In the genomic region with DNA sequence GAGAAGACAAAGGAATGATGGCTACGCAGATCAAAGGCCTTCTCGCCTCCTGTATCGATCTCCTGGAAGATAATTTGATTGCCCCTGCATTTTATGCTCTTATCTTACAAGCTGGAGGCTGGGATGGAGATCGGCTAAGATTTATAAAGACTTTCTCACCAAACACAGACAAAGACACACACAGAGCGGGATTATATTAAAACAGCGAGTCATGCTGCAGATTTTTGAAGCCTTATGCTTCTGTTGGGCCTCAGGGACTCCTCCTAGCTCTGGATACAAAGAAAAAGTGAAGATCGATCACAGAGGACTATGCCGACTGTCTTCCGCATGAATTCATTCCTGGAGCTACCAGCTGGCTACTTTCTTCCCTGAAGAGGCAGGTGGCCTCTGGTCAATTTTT, we compare ENCODE assay signal across 24 mouse cellular contexts. TPM values are rescaled to one million over a fixed set of nuclear protein-coding genes. Genes with fewer than 3 reads are reported as not detected.
DNase-seq lines count a peak whose midpoint lies in the region; ATAC-seq and TF ChIP-seq lines count a peak whose summit lies in the region.
"Had no signal": no experiment of that assay in that cellular context is flagged by ENCODE, and none has a peak within 500 bp of the region (broad histone marks: within the 10 kb centered on the region; RNA-seq: fewer than 3 reads in every experiment).

No protein-coding gene starts in this region.

- H3K27ac ChIP-seq in forebrain, embryonic 10.5 days = 0 out of 2 replicates have a peak overlapping the region, but pooled peaks have one; percentile 25
- no peak overlapping the region for H3K27ac ChIP-seq in forebrain, embryonic 16.5 days (ENCODE audit: low read length)
- peak overlapping the region; percentile 77 for H3K27ac ChIP-seq in hindbrain, embryonic 14.5 days
- H3K27ac ChIP-seq in midbrain, embryonic 13.5 days = peak overlapping the region; percentile 79
- H3K27ac ChIP-seq in neural tube, embryonic 15.5 days (replicated peaks) = peak overlapping the region; percentile 63
- H3K27ac ChIP-seq in liver, postnatal 0 days (ENCODE audit: low read depth) = no peak overlapping the region
- H3K27ac ChIP-seq: embryonic facial prominence, embryonic 13.5 days; heart, adult 2 months; intestine, embryonic 15.5 days; kidney, embryonic 15.5 days; limb, embryonic 13.5 days; liver, embryonic 15.5 days; stomach, embryonic 15.5 days had no signal

- 0 out of 2 replicates have a peak, but pooled peaks cover 5% of the 10 kb centered on the region for H3K4me1 ChIP-seq in forebrain, embryonic 10.5 days
- no peaks in the 10 kb centered on the region for H3K4me1 ChIP-seq in forebrain, embryonic 16.5 days (replicated peaks; ENCODE audit: control insufficient read depth, insufficient read depth, low read length)
- H3K4me1 ChIP-seq in hindbrain, embryonic 14.5 days (replicated peaks; ENCODE audit: control insufficient read depth, insufficient read depth, low read length) = 0 out of 2 replicates have a peak, but pooled peaks cover 3% of the 10 kb centered on the region
- H3K4me1 ChIP-seq in midbrain, embryonic 13.5 days (replicated peaks) = 0 out of 2 replicates have a peak, but pooled peaks cover 5% of the 10 kb centered on the region
- H3K4me1 ChIP-seq in neural tube, embryonic 15.5 days = no peaks in the 10 kb centered on the region
- H3K4me1 ChIP-seq in liver, postnatal 0 days (ENCODE audit: insufficient read depth) = no peaks in the 10 kb centered on the region
- H3K4me1 ChIP-seq: embryonic facial prominence, embryonic 13.5 days; intestine, embryonic 15.5 days; kidney, embryonic 15.5 days; limb, embryonic 13.5 days; liver, embryonic 15.5 days; stomach, embryonic 15.5 days had no signal

- DNase-seq in forebrain, embryonic 10.5 days (ENCODE audit: extremely low spot score, low spot score) = no peak
- no peak for DNase-seq in hindbrain, embryonic 14.5 days (ENCODE audit: low spot score)
- no peak for DNase-seq in liver
- no peak for DNase-seq in lung, postnatal 25 days (ENCODE audit: low spot score)
- no peak for DNase-seq in liver, postnatal 0 days
- DNase-seq: adrenal gland, adult 8-10 months; cerebellum, postnatal 10 days; gastrocnemius, postnatal 25 days; heart, adult 2 months; heart, postnatal 36 days; kidney, postnatal 4 days; layer of hippocampus, adult 9-11 months; thymus, adult 18-20 months had no signal

- no peak overlapping the region for H3K4me3 ChIP-seq in forebrain, embryonic 10.5 days
- no peak overlapping the region for H3K4me3 ChIP-seq in forebrain, embryonic 16.5 days (replicated peaks; ENCODE audit: low read length)
- no peak overlapping the region for H3K4me3 ChIP-seq in hindbrain, embryonic 14.5 days (replicated peaks; ENCODE audit: low read length)
- no peak overlapping the region for H3K4me3 ChIP-seq in midbrain, embryonic 13.5 days (replicated peaks)
- no peak overlapping the region for H3K4me3 ChIP-seq in neural tube, embryonic 15.5 days (replicated peaks)
- H3K4me3 ChIP-seq in liver, postnatal 0 days (ENCODE audit: low read depth, low read length) = no peak overlapping the region
- H3K4me3 ChIP-seq: embryonic facial prominence, embryonic 13.5 days; heart, adult 2 months; intestine, embryonic 15.5 days; kidney, embryonic 15.5 days; limb, embryonic 13.5 days; liver, embryonic 15.5 days; stomach, embryonic 15.5 days had no signal

- H3K4me2 ChIP-seq in forebrain, embryonic 16.5 days (ENCODE audit: low read length) = no peak overlapping the region
- H3K4me2 ChIP-seq in hindbrain, embryonic 14.5 days (replicated peaks) = no peak overlapping the region
- H3K4me2 ChIP-seq in midbrain, embryonic 13.5 days (replicated peaks) = no peak overlapping the region
- H3K4me2 ChIP-seq in neural tube, embryonic 15.5 days = no peak overlapping the region
- no peak overlapping the region for H3K4me2 ChIP-seq in liver, postnatal 0 days (ENCODE audit: low read depth, low read length)
- H3K4me2 ChIP-seq: embryonic facial prominence, embryonic 13.5 days; intestine, embryonic 15.5 days; kidney, embryonic 15.5 days; limb, embryonic 13.5 days; liver, embryonic 15.5 days; stomach, embryonic 15.5 days had no signal

- no peaks in the 10 kb centered on the region for H3K27me3 ChIP-seq in forebrain, embryonic 10.5 days (ENCODE audit: poor library complexity, severe bottlenecking)
- H3K27me3 ChIP-seq in forebrain, embryonic 16.5 days (replicated peaks; ENCODE audit: control insufficient read depth, insufficient read depth, low read length) = no peaks in the 10 kb centered on the region
- no peaks in the 10 kb centered on the region for H3K27me3 ChIP-seq in hindbrain, embryonic 14.5 days (ENCODE audit: control insufficient read depth, insufficient read depth, low read length)
- H3K27me3 ChIP-seq in midbrain, embryonic 13.5 days = no peaks in the 10 kb centered on the region
- H3K27me3 ChIP-seq in neural tube, embryonic 15.5 days (replicated peaks) = no peaks in the 10 kb centered on the region
- no peaks in the 10 kb centered on the region for H3K27me3 ChIP-seq in liver, postnatal 0 days (ENCODE audit: insufficient read depth, low read length)
- H3K27me3 ChIP-seq: embryonic facial prominence, embryonic 13.5 days; intestine, embryonic 15.5 days; kidney, embryonic 15.5 days; limb, embryonic 13.5 days; Patski; stomach, embryonic 15.5 days had no signal

- TF ChIP-seq CTCF in liver, postnatal 0 days (IDR thresholded peaks at IDR 0.05; ENCODE audit: low read depth) = no peak

- ATAC-seq in forebrain, embryonic 16.5 days = no peak
- ATAC-seq in hindbrain, embryonic 14.5 days (ENCODE audit: low FRiP score) = no peak
- ATAC-seq in midbrain, embryonic 13.5 days = no peak
- no peak for ATAC-seq in neural tube, embryonic 15.5 days (ENCODE audit: low FRiP score)
- no peak for ATAC-seq in liver, postnatal 0 days
- ATAC-seq: intestine, embryonic 15.5 days; lung, postnatal 0 days; Patski had no signal

- H3K36me3 ChIP-seq in forebrain, embryonic 10.5 days (replicated peaks) = peaks cover 30% of the 10 kb centered on the region
- peaks cover 17% of the 10 kb centered on the region for H3K36me3 ChIP-seq in forebrain, embryonic 16.5 days (ENCODE audit: control insufficient read depth, insufficient read depth)
- peaks cover 43% of the 10 kb centered on the region for H3K36me3 ChIP-seq in hindbrain, embryonic 14.5 days (replicated peaks; ENCODE audit: control insufficient read depth, insufficient read depth)
- H3K36me3 ChIP-seq in midbrain, embryonic 13.5 days = peaks cover 45% of the 10 kb centered on the region
- H3K36me3 ChIP-seq in neural tube, embryonic 15.5 days = peaks cover 36% of the 10 kb centered on the region
- peaks cover 8% of the 10 kb centered on the region for H3K36me3 ChIP-seq in liver, postnatal 0 days (replicated peaks; ENCODE audit: insufficient read depth, low read length)

- 80% methylated on average over 9 of the region's 9 CpGs for WGBS in forebrain, embryonic 10.5 days
- WGBS in forebrain, embryonic 16.5 days = 70% methylated on average over 9 of the region's 9 CpGs
- WGBS in hindbrain, embryonic 14.5 days = 39% methylated on average over 9 of the region's 9 CpGs
- WGBS in midbrain, embryonic 13.5 days = 49% methylated on average over 9 of the region's 9 CpGs
- WGBS in neural tube, embryonic 15.5 days = 63% methylated on average over 9 of the region's 9 CpGs
- WGBS in liver, postnatal 0 days (ENCODE audit: insufficient replicate concordance) = 85% methylated on average over 9 of the region's 9 CpGs

- H3K9ac ChIP-seq in forebrain, embryonic 16.5 days (replicated peaks; ENCODE audit: low read depth, low read length) = no peak overlapping the region
- 0 out of 2 replicates have a peak overlapping the region, but pooled peaks have one; percentile 9 for H3K9ac ChIP-seq in hindbrain, embryonic 14.5 days
- H3K9ac ChIP-seq in midbrain, embryonic 13.5 days (replicated peaks) = no peak overlapping the region
- no peak overlapping the region for H3K9ac ChIP-seq in neural tube, embryonic 15.5 days (replicated peaks)
- H3K9ac ChIP-seq in liver, postnatal 0 days (replicated peaks) = no peak overlapping the region
- H3K9ac ChIP-seq: embryonic facial prominence, embryonic 13.5 days; intestine, embryonic 15.5 days; kidney, embryonic 15.5 days; limb, embryonic 13.5 days; liver, embryonic 15.5 days; stomach, embryonic 15.5 days had no signal

- no peaks in the 10 kb centered on the region for H3K9me3 ChIP-seq in forebrain, embryonic 10.5 days
- no peaks in the 10 kb centered on the region for H3K9me3 ChIP-seq in forebrain, embryonic 16.5 days (ENCODE audit: control insufficient read depth, low read length)
- H3K9me3 ChIP-seq in hindbrain, embryonic 14.5 days (ENCODE audit: control insufficient read depth, low read length) = no peaks in the 10 kb centered on the region
- no peaks in the 10 kb centered on the region for H3K9me3 ChIP-seq in midbrain, embryonic 13.5 days
- no peaks in the 10 kb centered on the region for H3K9me3 ChIP-seq in neural tube, embryonic 15.5 days (replicated peaks)
- no peaks in the 10 kb centered on the region for H3K9me3 ChIP-seq in liver, postnatal 0 days (ENCODE audit: low read length)
- H3K9me3 ChIP-seq: embryonic facial prominence, embryonic 13.5 days; intestine, embryonic 15.5 days; kidney, embryonic 15.5 days; limb, embryonic 13.5 days; liver, embryonic 15.5 days; stomach, embryonic 15.5 days had no signal

- TF ChIP-seq EP300 in liver, postnatal 0 days (IDR thresholded peaks at IDR 0.05; ENCODE audit: low read depth) = no peak

RNA-seq across cellular contexts. Expression of gene Nt5c2, which starts 14.8 kb away (rescaled TPM):
- polyA plus RNA-seq in forebrain, embryonic 10.5 days (2016; fragmentation: Nextera tagmentation; extraction: Ambion mirVana) = 70.5 and 71.1 TPM in 2 replicates
- 76.8 and 81.4 TPM in 2 replicates for polyA plus RNA-seq in forebrain, embryonic 16.5 days (2015; fragmentation: Nextera tagmentation; extraction: Ambion mirVana)
- polyA plus RNA-seq in hindbrain, embryonic 14.5 days (2014; fragmentation: Nextera tagmentation; extraction: Ambion mirVana) = 84.9 and 93.8 TPM in 2 replicates
- polyA plus RNA-seq in midbrain, embryonic 13.5 days (2015; fragmentation: Nextera tagmentation; extraction: Ambion mirVana) = 96.0 and 97.2 TPM in 2 replicates
- polyA plus RNA-seq in neural tube, embryonic 15.5 days (2015; fragmentation: Nextera tagmentation; extraction: Ambion mirVana) = 72.1 and 78.5 TPM in 2 replicates
- polyA plus RNA-seq in liver, postnatal 0 days (2015; fragmentation: Nextera tagmentation; extraction: Ambion mirVana) = 30.2 and 36.1 TPM in 2 replicates

RNA-seq across cellular contexts. Expression of gene Ina, which starts 15.3 kb away (rescaled TPM):
- polyA plus RNA-seq in forebrain, embryonic 10.5 days (2016; fragmentation: Nextera tagmentation; extraction: Ambion mirVana) = 9.1 and 15.8 TPM in 2 replicates
- 272 and 295 TPM in 2 replicates for polyA plus RNA-seq in forebrain, embryonic 16.5 days (2015; fragmentation: Nextera tagmentation; extraction: Ambion mirVana)
- 608 and 616 TPM in 2 replicates for polyA plus RNA-seq in hindbrain, embryonic 14.5 days (2014; fragmentation: Nextera tagmentation; extraction: Ambion mirVana)
- 481 and 511 TPM in 2 replicates for polyA plus RNA-seq in midbrain, embryonic 13.5 days (2015; fragmentation: Nextera tagmentation; extraction: Ambion mirVana)
- 385 and 491 TPM in 2 replicates for polyA plus RNA-seq in neural tube, embryonic 15.5 days (2015; fragmentation: Nextera tagmentation; extraction: Ambion mirVana)
- not detected in 2 replicates for polyA plus RNA-seq in liver, postnatal 0 days (2015; fragmentation: Nextera tagmentation; extraction: Ambion mirVana)

RNA-seq across cellular contexts. Expression of gene Pcgf6, which starts 20.9 kb away (rescaled TPM):
- 35.6 and 36.7 TPM in 2 replicates for polyA plus RNA-seq in forebrain, embryonic 10.5 days (2016; fragmentation: Nextera tagmentation; extraction: Ambion mirVana)
- polyA plus RNA-seq in forebrain, embryonic 16.5 days (2015; fragmentation: Nextera tagmentation; extraction: Ambion mirVana) = 28.9 and 32.3 TPM in 2 replicates
- 34.3 and 36.7 TPM in 2 replicates for polyA plus RNA-seq in hindbrain, embryonic 14.5 days (2014; fragmentation: Nextera tagmentation; extraction: Ambion mirVana)
- 28.9 and 31.2 TPM in 2 replicates for polyA plus RNA-seq in midbrain, embryonic 13.5 days (2015; fragmentation: Nextera tagmentation; extraction: Ambion mirVana)
- 31.0 and 34.5 TPM in 2 replicates for polyA plus RNA-seq in neural tube, embryonic 15.5 days (2015; fragmentation: Nextera tagmentation; extraction: Ambion mirVana)
- 7.7 and 8.0 TPM in 2 replicates for polyA plus RNA-seq in liver, postnatal 0 days (2015; fragmentation: Nextera tagmentation; extraction: Ambion mirVana)

RNA-seq across cellular contexts. Expression of gene Taf5, which starts 37.8 kb away (rescaled TPM):
- 7.4 and 7.5 TPM in 2 replicates for polyA plus RNA-seq in forebrain, embryonic 10.5 days (2016; fragmentation: Nextera tagmentation; extraction: Ambion mirVana)
- polyA plus RNA-seq in forebrain, embryonic 16.5 days (2015; fragmentation: Nextera tagmentation; extraction: Ambion mirVana) = 5.8 and 6.0 TPM in 2 replicates
- 8.2 and 9.5 TPM in 2 replicates for polyA plus RNA-seq in hindbrain, embryonic 14.5 days (2014; fragmentation: Nextera tagmentation; extraction: Ambion mirVana)
- 6.9 and 8.0 TPM in 2 replicates for polyA plus RNA-seq in midbrain, embryonic 13.5 days (2015; fragmentation: Nextera tagmentation; extraction: Ambion mirVana)
- polyA plus RNA-seq in neural tube, embryonic 15.5 days (2015; fragmentation: Nextera tagmentation; extraction: Ambion mirVana) = 4.9 and 5.6 TPM in 2 replicates
- polyA plus RNA-seq in liver, postnatal 0 days (2015; fragmentation: Nextera tagmentation; extraction: Ambion mirVana) = 2.1 and 2.3 TPM in 2 replicates

Comparison
In these comparisons a context has a peak if more than half of its experiments do, and no peak if none do; other contexts are left out.
1. H3K27ac ChIP-seq: peak in forebrain, embryonic 10.5 days (single experiment), hindbrain, embryonic 14.5 days (single experiment), midbrain, embryonic 13.5 days (single experiment) and neural tube, embryonic 15.5 days (single experiment); none in forebrain, embryonic 16.5 days (single experiment) and liver, postnatal 0 days (single experiment).
2. RNA of gene Ina, which starts 15.3 kb away (polyA plus RNA-seq): 608 to 616 TPM in hindbrain, embryonic 14.5 days, 481 to 511 TPM in midbrain, embryonic 13.5 days, 385 to 491 TPM in neural tube, embryonic 15.5 days and 272 to 295 TPM in forebrain, embryonic 16.5 days; 9.1 to 15.8 TPM in forebrain, embryonic 10.5 days and not detected in liver, postnatal 0 days; every median in the first group is over 10 times any median in the second.